Mouse (Mus musculus) thymus, postnatal 14 days (tissue): ENCODE measurements at regions not wholly inside any gene's neighbourhood (a gene's known extent, or its start where the extent isn't known, plus 50 kb on each side); places are given as distances from the start of the nearest gene placed in this dataset.

Experiments used
- DNase-seq: peaks from one replicate; pipeline ENCODE4 v3.0.0; 2021

DNA sequence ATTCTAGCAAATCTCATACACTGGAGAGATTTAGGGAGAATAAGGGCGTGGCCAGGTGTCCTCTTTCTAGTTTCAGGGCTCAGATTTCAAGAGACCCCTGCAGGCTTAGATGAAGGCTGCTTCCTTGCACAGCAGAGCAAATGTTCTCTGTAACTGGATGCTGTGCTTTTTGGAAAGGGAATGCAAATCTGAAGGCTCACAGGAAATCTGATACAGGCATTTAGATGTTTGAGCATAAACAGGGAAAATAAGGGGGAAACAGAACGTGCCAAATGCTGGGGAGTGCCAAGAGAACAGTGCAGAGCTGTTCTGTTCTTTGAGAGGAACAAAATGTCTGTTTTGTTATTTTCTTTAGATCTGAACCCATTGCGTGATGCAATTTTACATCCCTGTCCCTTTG, 161.0 kb upstream of the Samsn1 start:
- no peak for DNase-seq

DNA sequence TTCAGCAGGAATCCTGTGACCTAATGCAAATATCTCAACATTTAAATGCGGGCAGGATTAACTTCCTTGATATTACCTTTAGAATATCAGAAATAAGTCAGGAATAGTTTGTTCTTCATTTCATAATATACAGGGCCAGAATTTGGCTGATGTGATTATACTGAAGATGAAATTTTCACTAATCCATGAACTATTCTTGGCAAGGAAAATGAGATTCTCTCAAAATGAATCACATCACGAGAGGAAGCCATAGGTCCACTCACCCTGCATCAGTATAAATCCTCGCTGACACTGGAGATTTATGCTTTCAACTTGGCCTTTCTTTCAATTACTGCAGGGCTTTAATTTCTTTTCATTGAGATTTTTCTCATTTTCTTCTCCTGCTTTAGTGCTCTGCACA, 159.5 kb upstream of the Samsn1 start:
- DNase-seq, result no peak

DNA sequence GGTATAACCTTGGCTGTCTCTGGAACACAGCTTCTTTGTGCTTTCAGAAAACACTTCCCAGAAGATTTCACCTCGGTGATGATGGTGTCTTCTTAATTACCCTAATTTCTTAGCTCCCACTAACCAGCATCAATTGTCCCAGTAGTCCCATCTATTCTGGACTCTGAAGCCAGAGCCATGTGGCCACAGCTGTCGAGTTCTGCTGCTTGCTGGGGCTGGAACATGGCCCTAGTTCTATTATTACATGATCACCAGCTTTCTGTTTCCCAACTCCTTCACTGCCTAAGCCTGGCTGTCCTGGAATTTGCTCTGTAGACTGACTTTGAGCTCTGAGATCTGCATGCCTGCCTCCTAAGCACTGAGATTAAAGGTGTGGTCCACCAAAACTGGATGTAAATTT, 145.6 kb upstream of the Samsn1 start:
- no peak for DNase-seq

DNA sequence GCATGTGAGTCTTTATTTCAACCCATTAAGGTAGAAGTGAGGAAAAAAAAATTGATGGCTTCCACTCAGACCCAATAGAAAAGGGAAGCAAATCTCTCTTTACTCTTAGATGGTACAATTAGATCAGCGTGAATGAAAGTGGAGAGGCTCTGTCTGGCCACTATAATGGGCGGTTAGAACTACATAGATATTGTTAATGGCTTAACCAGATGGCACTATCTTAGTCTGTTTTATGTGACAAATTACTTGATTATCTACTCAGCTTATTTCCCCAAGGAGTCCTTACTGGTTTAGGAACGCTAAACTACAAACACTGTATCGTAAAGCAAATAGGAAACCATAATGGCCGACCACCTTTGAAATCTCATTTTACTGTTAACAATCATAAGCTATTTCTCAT, 138.8 kb upstream of the Samsn1 start:
- no peak for DNase-seq

DNA sequence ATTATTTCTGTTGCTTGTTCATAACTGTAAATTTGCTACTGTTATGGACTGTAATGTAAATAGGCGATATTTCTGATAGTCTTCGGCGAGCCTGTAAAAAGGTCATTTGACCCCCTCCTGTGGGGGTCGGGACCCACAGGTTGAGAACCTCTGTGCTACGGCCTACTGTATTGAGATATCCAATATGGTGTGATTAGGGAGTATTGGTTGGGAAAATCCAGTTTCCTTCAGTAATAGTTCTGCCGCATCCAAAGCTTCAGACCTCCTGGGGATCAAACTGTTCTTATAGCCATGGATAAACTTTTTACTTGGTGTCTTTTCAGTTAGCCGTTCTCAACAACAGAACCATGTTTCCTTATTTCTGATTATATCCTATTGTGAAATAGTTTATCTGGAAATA, 136.5 kb upstream of the Samsn1 start:
- no peak for DNase-seq

DNA sequence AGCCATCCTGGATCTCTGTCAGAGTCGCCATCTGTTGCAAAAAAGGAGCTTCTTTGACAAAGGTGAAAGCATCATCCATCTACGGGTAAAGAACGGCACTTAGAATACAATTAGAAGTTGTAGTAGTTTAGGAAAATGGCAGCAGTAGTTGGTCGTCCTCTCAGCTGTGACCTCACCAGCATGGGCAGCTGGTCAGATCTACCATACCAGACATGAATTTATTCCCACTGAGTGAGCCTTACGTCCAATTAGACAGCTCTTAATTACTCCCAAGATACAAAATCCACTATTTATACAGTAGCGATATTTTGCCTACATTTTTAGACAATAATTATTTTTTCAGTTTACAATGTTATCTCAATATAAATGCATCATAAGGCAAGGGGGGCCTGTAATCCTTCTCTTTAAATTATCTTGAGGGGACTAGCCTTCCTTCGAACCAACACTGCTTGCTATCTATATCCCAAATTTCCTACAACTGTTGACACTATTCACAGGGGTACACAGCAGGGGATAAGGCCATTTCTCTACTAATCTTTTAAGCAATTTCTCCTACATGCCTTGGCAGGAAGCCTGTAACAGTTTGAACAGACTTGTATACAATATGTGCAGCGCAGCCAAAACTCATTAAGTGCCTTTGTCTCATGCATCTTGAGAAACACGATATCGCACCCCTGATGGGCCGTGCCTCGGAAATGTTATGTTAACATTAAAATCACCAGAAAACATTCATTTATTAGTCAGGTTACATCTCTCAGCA, 131.9 kb upstream of the Samsn1 start:
- no peak for DNase-seq

DNA sequence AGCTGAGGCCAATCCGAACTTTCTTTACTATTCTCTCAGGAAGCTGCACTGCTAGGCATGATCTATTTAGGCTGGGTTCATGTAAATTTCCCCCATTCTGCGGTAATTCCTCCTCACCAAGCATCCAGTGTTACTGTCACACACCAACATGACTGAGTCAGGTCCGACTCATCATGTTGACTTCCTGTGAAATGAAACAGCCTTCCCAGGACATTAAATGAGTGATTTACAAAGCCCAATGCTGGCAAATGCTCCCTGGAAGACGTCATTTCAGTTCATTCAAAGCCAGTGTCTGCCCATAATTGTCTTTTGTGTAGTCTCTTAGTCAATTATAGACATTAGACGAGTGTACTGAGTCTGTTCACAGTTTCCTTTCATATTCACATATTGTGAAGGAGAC, 127.5 kb upstream of the Samsn1 start:
- DNase-seq, result no peak

DNA sequence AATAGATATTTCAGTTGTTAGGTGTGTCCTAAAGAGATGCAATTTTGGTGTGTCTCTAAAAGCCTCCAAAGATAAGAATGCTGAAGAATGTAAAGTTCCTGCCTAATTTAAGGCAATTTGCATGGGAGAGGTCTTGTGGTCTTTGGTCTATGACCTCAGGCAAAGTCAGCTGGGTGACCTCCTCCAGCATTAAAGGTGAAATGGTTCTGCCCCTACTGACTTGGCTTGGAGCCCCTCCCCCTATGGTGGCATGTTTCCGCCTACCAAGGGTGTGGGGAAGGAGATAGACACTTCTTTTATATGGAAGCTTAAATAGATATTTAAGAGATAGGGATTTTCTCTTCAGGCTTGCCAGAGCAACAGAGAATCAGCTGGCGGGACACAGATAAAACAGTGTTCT, 111.8 kb upstream of the Samsn1 start:
- no peak for DNase-seq

DNA sequence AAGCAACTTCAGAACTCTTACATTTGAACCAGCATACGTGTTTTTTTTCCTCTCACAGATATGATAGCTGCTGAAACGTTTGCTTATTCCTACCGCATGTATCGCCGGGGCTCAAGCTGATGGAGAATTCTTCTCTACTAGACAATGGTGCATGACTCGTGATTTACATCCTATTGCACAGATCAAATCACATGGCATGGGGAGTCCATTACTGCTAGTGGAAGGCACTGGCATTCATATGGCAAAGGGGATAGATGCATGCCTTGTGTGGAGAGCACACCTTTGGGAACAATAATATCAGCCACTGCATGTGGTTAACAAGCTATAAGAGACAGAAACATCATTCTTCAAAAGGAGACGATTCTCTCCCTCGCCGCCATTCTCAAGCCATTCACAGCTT, 108.4 kb upstream of the Samsn1 start:
- no peak for DNase-seq

DNA sequence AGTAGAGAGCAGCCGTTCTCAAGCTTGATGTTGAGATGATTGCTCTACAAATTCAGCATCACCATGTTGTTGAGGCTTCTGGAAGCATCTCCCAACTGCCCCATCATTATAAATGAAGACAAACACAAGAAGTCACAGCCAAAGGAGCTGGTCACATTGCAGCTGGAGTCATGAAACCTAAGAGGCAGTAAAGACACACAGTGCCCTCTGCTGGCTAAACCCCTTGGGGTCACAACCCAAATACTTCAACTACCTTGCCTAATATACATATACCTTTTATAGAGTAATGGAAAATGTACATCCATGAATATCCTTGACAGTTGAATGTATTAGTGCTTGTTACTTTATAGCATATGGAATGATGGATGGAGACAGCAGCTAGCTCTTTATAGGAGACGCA, 107.9 kb upstream of the Samsn1 start:
- peak; percentile 71 for DNase-seq

DNA sequence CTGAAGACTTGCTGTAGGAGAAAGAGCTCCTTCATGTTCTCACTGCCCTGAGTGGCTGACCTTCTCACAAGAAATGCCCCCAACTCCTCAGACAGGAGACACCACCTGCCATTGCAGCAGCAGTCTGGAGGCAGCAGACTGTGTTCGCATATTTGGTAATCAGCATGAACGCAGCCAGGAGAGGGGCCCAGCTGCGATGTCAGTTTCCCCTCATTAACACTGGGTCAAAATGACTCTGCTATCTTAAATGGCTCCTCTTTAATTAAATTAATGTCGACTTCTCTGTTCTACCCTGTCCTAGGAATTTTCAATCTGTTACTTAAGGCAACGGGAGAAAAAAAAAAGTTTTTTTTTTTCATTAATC, 100.9 kb upstream of the Samsn1 start:
- no peak for DNase-seq

DNA sequence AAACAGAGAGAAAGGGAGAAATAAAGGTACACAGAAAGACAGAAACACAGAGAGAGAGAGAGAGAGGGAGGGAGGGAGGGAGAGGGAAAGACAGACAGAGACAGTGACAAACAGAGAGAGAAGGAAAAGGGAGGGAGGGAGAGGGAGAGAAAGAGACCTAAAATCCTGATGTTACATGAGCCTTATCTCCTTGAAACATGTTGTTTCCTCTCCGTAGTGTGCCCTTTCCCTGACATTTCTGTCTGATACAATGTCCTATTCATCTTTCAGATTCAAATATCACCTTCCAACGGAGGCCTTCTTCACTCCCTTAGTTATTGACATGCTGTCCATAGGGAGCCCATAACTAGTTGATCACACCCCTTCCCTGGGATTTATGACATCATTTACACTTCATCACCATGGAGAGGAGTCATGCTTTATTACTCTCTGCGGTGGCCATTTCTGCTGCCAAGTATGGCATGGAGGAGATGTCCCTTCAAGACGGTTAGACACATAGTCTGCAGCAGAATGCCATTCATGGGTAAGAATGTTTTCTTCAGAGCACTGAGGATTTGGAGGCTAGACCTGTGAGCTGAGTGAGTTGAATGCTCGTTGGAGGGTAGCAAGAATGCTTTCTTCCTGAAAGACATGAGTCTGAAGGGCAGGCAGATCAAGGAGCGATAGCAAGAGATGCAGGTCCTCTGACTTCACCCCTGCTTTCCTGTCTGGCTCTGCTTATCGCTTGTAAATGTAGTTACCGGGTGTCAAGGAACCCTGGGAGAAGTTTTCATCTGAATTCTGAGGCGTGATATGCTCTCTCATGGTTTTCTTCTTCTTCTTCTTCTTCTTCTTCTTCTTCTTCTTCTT, 100.3 kb upstream of the Samsn1 start:
- no peak for DNase-seq

DNA sequence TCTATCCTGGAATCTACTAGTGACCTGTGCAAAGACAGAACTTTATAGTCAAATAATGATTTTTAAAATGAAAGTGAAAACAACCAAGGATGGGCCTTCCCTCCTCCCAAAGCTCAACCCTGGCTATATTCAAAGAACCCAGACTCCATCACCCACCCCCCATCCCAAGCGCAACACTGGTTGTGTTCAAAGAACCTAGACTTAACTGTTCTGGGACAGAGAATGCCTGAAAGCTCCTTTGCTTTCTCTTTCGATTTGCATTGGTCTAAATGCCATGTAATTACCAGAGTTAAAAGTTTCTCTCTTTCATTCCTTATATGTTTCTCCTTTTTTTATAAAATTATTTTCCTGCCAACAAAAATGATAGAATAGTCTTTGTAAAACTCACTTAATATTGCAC, 98.6 kb upstream of the Samsn1 start:
- DNase-seq, result no peak

DNA sequence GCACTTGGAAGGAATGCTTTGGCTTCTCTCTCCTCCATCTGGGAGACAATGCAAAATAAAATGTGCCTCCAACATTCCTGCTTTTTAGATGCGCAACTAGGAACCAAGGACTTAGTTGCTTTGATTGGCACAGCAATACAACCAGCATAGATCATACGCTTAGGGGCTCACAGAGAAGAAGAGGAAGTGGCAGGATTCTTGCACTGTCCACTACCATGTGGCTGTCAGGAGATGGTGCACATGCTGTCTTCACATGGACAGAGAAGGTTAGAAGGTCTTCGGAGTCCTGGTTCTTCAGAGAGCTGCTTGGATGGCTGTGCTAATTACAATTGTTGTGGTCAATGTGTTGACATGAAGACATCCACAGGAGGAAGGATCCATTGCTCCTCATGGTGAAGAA, 88.3 kb upstream of the Samsn1 start:
- DNase-seq, result no peak

DNA sequence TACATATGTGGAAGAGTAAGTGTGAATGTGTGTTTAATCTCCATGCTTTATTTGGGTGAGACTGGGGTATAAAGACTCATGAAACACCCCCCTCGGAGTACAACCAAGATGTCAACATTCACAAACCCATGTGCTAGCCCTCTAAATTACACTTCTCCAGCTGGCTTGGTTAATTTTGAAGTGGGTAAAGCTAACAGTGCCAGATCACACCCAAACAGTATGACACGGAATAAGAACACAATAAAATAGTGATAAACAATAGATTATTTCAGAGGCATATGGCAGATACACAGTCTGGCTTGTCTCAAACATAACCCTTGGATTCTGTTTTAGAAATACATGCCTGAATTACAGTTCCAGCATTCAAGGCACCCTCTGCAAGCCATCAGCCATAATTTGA, 86.4 kb upstream of the Samsn1 start:
- DNase-seq, result no peak

DNA sequence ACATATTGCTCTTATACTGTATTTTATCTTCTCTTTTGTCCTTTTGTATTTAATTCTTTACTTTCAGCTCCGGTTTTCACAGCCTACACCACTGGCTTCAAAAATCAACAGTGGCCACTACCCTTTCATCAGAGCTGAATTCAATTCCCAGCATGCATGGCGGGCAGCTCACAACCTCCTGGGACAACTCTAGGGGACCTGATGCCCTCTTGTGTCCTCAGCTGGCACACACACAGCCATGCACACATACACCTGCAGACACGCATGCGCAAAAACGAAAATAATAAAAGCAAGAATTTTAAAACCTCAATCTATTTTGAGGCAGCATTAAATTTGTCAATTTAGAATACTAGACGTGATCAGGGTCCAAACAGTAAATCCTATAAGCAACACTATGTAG, 82.6 kb upstream of the Samsn1 start:
- no peak for DNase-seq

DNA sequence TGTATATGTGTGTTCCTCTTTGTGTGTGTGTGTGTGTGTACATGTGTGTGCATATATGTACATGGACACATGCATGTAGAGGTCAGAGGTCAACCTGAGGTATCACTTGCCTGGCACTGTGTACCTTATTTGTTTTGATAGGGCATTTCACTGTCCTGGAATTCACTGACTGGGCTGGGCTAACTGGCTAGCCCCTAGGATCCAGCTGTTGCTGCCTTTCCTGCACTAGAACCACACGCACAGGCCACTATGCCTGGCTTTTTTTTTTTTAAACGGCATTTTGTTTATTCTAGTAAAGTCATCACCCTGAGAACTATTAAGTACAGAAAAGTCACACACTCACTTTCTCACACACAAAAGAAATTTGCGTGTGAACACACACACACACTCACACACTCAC, 79.7 kb upstream of the Samsn1 start:
- DNase-seq, result no peak

DNA sequence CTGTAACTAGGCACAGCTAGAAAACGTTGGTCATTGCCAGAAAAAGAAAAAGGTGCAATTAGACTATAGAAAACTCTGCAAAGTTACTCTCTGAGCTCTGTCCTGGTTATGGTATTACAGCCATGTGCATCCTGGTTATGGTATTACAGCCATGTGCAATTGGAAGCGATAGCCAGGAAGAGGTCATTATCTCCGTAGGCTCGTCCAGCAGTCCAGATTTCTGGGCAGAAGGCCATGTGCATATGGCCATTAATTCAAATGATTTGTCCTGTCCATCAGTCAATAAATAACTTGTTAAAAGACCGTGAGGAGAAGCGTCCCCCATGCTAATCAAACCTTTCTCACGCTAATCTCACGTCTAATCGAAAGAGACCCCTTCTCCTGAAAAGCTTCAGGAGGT, 75.7 kb upstream of the Samsn1 start:
- no peak for DNase-seq

DNA sequence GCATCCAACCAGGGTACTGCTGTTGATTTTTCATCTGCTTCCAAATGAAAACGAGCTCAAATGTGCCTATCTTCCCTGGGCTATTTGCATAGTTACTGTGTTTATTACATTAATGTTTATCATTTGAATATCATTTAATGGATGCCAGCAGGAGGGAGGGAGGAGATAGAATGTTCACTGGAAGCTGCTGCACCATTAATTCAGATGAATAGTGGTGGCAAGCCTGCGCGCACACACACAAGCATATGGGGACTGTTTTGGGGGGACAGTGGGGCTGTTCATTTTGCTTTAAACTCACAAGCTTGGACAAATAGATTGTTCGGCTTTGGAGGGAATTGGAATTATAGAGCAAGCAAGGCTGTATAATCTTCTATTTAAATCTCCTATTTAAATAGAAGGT, 74.3 kb upstream of the Samsn1 start:
- DNase-seq, result no peak

DNA sequence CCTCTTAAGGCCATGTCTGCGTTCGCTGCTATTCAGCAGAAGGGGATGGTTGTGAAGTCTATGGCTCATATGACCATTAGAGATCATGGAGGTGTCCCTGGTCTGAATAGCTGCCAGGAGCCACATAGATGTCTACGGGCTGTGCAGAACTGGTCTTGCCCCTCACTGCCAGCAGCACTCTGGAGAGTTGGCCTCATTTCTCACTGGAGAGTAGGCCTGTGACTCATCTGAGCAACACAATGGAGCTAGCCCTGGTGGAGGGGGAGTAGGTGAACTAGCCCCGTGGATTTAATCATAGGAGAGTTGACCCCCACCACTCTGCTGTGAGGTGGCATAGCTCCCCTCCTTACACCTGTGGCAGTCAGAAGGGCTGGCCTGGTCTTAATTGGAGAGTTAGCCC, 63.3 kb upstream of the Samsn1 start:
- DNase-seq, result no peak

DNA sequence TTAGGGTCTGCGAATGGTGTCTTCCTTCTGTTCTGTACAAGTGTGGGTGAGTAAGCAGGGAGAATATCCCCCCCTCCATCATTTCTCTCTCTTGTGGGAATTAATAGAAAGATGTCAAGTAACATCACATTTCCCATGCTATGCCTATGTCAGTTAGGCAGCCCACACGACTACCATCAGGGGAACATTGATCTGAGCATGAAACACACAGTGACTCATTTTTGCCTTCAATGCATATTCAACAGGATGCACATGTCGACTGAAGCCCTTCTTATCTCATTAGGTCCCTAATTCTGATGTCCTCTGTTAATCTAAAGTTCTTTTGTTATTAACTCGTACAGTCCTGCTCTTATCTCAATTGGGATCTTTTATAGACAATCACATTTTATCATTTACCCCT, 60.4 kb upstream of the Samsn1 start:
- DNase-seq, result no peak

DNA sequence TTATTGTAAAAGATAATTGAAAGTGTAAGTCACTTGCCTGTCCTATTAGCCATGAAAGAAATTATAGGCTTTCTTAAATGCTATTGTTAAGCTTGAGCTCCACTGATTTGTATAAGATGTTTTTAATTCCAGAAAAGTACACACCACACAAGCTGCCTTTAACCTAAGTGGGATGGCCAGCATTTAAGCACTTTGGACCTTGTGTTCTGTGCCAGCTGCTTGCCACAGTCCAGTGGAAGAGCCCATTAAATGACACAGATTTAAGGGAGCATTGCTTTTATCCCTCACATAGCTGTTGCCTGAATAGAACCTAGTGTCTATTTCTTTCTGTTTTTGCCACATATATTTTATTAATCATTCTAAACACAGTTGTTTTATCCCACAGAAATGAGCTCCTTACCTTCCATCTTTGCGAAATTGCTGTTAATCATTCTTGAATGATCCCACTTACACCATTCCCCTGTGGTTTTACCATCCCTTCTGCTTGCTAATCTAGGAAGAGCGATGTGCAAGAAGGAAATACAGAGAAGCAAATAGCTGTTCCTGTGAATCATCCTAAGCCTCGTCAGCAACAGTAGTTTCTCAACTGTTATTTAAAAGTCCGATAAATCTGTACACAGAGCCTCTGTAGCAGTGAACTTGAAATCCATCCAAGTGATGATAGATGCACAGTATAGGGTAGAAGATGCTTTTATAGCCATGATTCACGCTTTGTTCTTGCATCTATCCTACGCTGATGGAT, 57.9 kb upstream of the Samsn1 start:
- no peak for DNase-seq

DNA sequence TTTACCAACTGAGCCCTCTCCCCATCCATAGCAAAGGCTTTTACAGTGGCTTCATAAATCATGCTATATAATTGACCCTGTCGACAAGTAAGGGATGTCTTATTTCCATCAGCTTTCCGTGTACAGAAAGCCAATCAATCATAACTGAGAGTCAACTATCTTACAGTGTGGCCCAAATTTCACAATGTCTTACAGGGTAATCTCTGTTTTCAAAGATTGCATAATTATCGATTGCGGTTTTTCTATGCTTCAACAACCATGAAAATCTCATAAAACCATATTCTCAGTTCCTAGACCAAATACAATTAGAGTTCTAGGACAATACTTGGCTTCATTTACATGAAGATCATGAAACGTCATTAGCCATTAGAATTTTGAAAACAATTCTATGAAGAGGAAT, 56.1 kb upstream of the Samsn1 start:
- DNase-seq, result no peak

DNA sequence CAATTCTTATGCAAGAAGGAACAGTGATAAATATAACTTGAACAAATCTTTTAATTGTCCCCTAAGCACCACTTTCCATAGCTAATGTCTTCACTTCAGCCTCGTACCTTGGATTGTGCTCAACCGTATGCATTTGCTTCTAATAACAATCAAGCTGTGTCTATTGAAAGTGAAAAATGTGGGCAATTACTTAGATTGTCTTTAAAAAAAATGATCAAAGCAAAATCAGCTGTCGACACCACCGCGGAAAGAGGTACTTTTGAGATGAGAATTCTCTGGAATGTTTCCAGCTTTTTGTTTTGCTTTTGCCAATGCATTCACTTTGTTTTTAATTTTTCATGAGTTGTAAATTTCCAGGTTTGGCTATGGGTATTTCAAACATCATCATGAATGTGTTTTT, 54.1 kb upstream of the Samsn1 start:
- DNase-seq, result no peak
